Mouse (Mus musculus): ENCODE measurements at regions not wholly inside any gene's neighbourhood (a gene's known extent, or its start where the extent isn't known, plus 50 kb on each side); places are given as distances from the start of the nearest gene placed in this dataset.
"Not testable (repeated sequence)": the region's sequence is repeated elsewhere in the genome, so short reads cannot be mapped to it uniquely, and the experiment has no call there.

DNA sequence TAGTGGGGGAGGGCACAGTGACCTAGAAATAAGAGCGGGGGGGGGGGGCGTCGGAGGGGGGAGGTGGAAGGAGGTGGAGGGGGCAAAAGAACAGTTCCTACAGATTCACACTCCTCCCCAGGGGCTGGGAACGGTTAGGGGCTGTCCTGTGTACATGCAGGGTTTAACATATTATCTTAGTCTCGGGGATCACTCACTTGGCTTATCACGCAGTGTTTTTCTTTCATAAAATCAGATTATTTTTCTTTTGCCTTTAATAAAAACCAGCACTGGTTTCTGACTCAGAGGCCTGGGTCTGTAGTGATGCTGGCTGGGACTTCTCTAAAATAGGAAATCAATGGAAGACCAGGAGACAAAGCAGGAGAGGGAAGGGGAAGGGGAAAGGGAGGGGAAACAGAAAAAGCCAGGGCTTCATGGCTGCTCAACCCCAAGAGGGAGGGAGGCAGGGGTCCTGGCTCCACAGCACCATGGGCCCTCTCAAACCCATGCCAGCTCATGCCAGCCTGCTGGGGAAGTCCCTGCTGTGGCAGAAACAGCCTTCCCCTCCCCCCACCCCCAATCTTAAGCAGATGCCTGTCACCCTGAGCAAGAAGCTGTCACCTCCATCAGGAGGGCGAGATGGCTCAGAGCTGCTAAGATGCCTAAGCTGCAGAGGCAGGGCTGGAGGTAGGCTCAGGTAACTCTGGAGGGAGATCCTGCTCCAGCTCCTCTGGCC, 108.3 kb upstream of the Syt13 start:
- peak; percentile 41 for DNase-seq (ENCODE audit: low spot score)

DNA sequence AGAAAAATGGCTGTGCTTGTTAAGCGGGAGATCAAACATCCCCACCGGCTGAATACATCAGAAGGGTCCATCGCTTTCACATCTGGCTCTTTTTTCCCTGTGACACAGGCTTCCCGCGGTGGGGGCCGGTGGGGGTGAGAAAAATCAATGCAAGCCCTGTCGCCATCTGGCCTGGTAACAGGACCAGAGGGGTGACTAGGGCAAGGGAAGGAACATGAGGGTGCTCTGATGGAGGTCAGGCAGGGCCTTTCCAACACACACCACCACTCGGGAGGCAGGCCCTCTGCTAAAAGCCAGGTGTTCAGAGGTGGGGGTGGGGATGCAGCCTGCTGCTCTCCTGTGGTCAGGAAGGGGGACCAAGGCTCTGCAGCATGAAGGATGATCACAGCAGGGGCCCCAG, 107.5 kb upstream of the Syt13 start:
- H3K9ac ChIP-seq (ENCODE audit: low read depth, low read length): no peak overlapping the region
- no peaks in the 10 kb centered on the region for H3K4me1 ChIP-seq (replicated peaks; ENCODE audit: insufficient read depth, low read length)
- no peaks in the 10 kb centered on the region for H3K9me3 ChIP-seq (replicated peaks; ENCODE audit: low read length)
- ATAC-seq (replicated peaks; ENCODE audit: low FRiP score, low read depth) (no peak), DNase-seq (ENCODE audit: low spot score) (no peak)
- no peak overlapping the region for H3K4me3 ChIP-seq (replicated peaks; ENCODE audit: low read depth, low read length)
- no peak overlapping the region for H3K27ac ChIP-seq
- H3K27me3 ChIP-seq (ENCODE audit: insufficient read depth, low read length): no peaks in the 10 kb centered on the region
- H3K4me2 ChIP-seq (ENCODE audit: low read length): no peak overlapping the region
- H3K36me3 ChIP-seq (ENCODE audit: insufficient read depth, low read length): no peaks in the 10 kb centered on the region
- 21% methylated on average over 8 of the region's 8 CpGs for WGBS
- no peak for TF ChIP-seq CTCF (IDR thresholded peaks at IDR 0.05; ENCODE audit: low read depth)

More for the DNA sequence above, 108.3 kb upstream of the Syt13 start:
- Histone ChIP-seq H3K27me3 (ENCODE audit: insufficient read depth, low read length) (no peaks in the 10 kb centered on the region), H3K36me3 (ENCODE audit: insufficient read depth, low read length) (no peaks in the 10 kb centered on the region), H3K4me3 (replicated peaks; ENCODE audit: low read depth, low read length) (no peak overlapping the region), H3K27ac (0 out of 2 replicates have a peak overlapping the region, but pooled peaks have one; percentile 14), H3K4me2 (ENCODE audit: low read length) (no peak overlapping the region), H3K9me3 (replicated peaks; ENCODE audit: low read length) (no peaks in the 10 kb centered on the region), H3K4me1 (replicated peaks; ENCODE audit: insufficient read depth, low read length) (no peaks in the 10 kb centered on the region), H3K9ac (ENCODE audit: low read depth, low read length) (no peak overlapping the region)
- WGBS: 25% methylated on average over 5 of the region's 7 CpGs
- TF ChIP-seq CTCF (IDR thresholded peaks at IDR 0.05; ENCODE audit: low read depth): no peak
- ATAC-seq (replicated peaks; ENCODE audit: low FRiP score, low read depth): no peak

DNA sequence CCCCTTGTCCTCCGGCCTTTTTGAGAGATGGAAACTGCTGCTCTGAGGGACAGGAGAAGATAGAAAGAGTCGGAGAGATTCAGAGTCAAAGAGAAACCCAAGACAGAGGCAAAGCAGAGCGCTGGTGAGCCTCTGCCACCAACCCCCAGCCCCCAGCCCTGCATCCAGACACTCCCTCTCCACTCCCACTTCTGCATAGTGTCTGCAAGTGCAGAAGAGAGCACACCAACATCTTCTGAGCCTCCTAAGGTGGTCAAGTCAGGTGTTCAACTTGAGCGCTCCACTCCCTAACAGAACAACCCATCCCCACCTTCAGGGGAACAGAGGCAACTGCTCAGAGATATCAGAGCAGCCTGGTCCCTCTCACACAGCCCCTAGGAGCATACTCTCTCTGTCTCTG, 106.8 kb upstream of the Syt13 start:
- no peak for DNase-seq (ENCODE audit: low spot score)
- WGBS: 81% methylated on average over 4 of the region's 4 CpGs
- H3K4me3 ChIP-seq (replicated peaks; ENCODE audit: low read depth, low read length): no peak overlapping the region

DNA sequence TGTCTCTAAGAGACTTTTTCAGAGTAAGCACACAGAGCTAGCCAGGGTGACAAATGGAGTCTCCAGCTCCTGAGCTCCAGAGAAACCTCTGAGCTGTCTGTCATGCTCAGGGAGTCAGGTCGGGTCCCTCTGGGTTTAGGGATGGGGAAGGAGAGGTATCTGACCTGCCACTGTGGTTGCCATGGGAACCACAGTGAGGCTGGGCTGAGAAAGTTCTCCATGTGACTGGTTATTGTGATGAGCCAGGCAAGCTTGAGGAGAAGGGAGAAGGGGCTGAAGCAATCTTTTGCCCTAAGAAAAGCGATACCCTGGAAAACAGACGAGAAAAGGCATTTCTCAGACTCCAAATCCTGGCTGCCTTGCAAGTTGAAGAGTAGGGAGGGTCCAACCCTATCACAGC, 105.7 kb upstream of the Syt13 start:
- Histone ChIP-seq H3K9me3 (replicated peaks; ENCODE audit: low read length) (no peaks in the 10 kb centered on the region), H3K4me1 (replicated peaks; ENCODE audit: insufficient read depth, low read length) (no peaks in the 10 kb centered on the region), H3K36me3 (ENCODE audit: insufficient read depth, low read length) (no peaks in the 10 kb centered on the region), H3K4me2 (ENCODE audit: low read length) (no peak overlapping the region), H3K4me3 (replicated peaks; ENCODE audit: low read depth, low read length) (no peak overlapping the region), H3K27ac (no peak overlapping the region), H3K9ac (ENCODE audit: low read depth, low read length) (no peak overlapping the region), H3K27me3 (ENCODE audit: insufficient read depth, low read length) (no peaks in the 10 kb centered on the region)
- ATAC-seq (replicated peaks; ENCODE audit: low FRiP score, low read depth) (no peak), DNase-seq (ENCODE audit: low spot score) (no peak)
- WGBS: 24% methylated on average over 3 of the region's 3 CpGs
- TF ChIP-seq CTCF (IDR thresholded peaks at IDR 0.05; ENCODE audit: low read depth): no peak

More for the DNA sequence above, 106.8 kb upstream of the Syt13 start:
- Histone ChIP-seq H3K27ac (no peak overlapping the region), H3K9me3 (replicated peaks; ENCODE audit: low read length) (no peaks in the 10 kb centered on the region), H3K4me2 (ENCODE audit: low read length) (no peak overlapping the region), H3K36me3 (ENCODE audit: insufficient read depth, low read length) (no peaks in the 10 kb centered on the region), H3K27me3 (ENCODE audit: insufficient read depth, low read length) (no peaks in the 10 kb centered on the region), H3K9ac (ENCODE audit: low read depth, low read length) (no peak overlapping the region), H3K4me1 (replicated peaks; ENCODE audit: insufficient read depth, low read length) (no peaks in the 10 kb centered on the region)
- ATAC-seq (replicated peaks; ENCODE audit: low FRiP score, low read depth): no peak
- TF ChIP-seq CTCF (IDR thresholded peaks at IDR 0.05; ENCODE audit: low read depth): no peak

DNA sequence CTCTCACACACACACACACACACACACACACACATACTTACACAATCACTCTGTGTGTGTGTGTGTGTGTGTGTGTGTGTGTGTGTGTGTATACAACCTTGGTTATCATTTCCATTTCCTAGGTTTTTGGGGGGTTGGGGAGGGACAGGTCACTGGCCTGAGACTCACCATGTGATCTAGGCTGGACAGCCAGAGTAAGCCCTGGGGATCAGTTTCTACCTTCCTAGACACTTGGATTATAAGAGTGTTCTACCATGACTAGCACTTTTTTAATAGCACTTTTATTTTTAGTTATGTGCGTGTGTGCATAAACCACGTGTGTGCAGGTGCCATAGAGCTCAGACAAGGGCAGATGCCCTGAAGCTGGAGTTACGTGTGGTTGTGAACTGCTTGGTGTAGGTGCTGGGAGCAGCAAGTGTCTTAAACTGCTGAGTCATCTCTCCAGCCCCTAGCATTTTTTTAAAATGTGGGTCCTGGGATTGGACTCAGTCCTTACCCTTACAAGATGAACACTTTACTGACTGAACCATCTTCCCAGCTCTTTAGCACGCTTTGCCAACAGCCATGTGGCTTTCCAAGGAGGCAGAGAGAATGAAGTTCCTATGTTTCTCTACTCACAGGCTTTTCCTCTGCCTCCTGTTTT, 105.1 kb upstream of the Syt13 start:
- no peak overlapping the region for H3K4me2 ChIP-seq (ENCODE audit: low read length)
- no peak overlapping the region for H3K27ac ChIP-seq
- no peaks in the 10 kb centered on the region for H3K4me1 ChIP-seq (replicated peaks; ENCODE audit: insufficient read depth, low read length)
- no peak for TF ChIP-seq CTCF (IDR thresholded peaks at IDR 0.05; ENCODE audit: low read depth)
- H3K27me3 ChIP-seq (ENCODE audit: insufficient read depth, low read length): no peaks in the 10 kb centered on the region
- WGBS: 79% methylated on average over 4 of the region's 4 CpGs
- H3K4me3 ChIP-seq (replicated peaks; ENCODE audit: low read depth, low read length): no peak overlapping the region
- DNase-seq (ENCODE audit: low spot score): no peak
- no peaks in the 10 kb centered on the region for H3K9me3 ChIP-seq (replicated peaks; ENCODE audit: low read length)
- H3K36me3 ChIP-seq (ENCODE audit: insufficient read depth, low read length): no peaks in the 10 kb centered on the region
- no peak overlapping the region for H3K9ac ChIP-seq (ENCODE audit: low read depth, low read length)
- no peak for ATAC-seq (replicated peaks; ENCODE audit: low FRiP score, low read depth)

DNA sequence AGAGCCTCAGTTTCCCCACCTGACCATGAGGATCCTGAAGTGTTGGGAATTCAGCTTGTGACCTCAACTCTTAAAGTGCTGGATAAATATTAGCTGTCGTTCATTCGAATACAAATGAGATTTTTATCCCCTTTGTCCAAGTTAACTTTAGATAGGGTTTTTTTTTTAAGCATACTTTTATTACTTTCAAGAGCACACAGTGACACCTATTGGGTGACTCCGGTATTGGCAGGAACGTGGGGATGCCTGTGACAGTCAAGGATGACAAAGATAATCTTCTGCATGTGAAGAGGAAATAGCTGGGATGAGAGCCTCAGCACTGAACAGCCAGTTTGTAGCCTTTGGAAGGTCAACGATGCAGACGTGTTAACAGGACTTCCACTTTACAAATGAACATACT, 103.9 kb upstream of the Syt13 start:
- not testable (repeated sequence) for H3K27ac ChIP-seq; ATAC-seq (replicated peaks; ENCODE audit: low FRiP score, low read depth); H3K4me1 ChIP-seq (replicated peaks; ENCODE audit: insufficient read depth, low read length); H3K9me3 ChIP-seq (replicated peaks; ENCODE audit: low read length); H3K4me3 ChIP-seq (replicated peaks; ENCODE audit: low read depth, low read length); H3K4me2 ChIP-seq (ENCODE audit: low read length); H3K27me3 ChIP-seq (ENCODE audit: insufficient read depth, low read length); H3K36me3 ChIP-seq (ENCODE audit: insufficient read depth, low read length); H3K9ac ChIP-seq (ENCODE audit: low read depth, low read length)
- 10% methylated on average over 6 of the region's 6 CpGs for WGBS
- peak; percentile 76 for TF ChIP-seq CTCF (IDR thresholded peaks at IDR 0.05; ENCODE audit: low read depth)
- peak; percentile 80 for DNase-seq (ENCODE audit: low spot score)

Data from kidney, postnatal 0 days (tissue).